Mouse (Mus musculus): Measurements from ENCODE around the gene Wfdc15a. TPM values are rescaled to one million over a fixed set of nuclear protein-coding genes. Genes with fewer than 3 reads are reported as not detected.

Wfdc15a gene
- polyA plus RNA-seq, 1 experiment from 2014 or later = not detected

- no peaks in the 10 kb centered on the region for H3K27me3 ChIP-seq
- H3K4me2 ChIP-seq (replicated peaks) = no peak overlapping the region
- ATAC-seq (ENCODE audit: low FRiP score, low read depth) = no peak
- H3K36me3 ChIP-seq = peaks cover 39% of the 10 kb centered on the region
- no peak overlapping the region for H3K27ac ChIP-seq (replicated peaks)
- H3K9ac ChIP-seq (replicated peaks) = no peak overlapping the region
- H3K4me1 ChIP-seq = no peaks in the 10 kb centered on the region; the same call in 1 of the 2 replicates
- H3K9me3 ChIP-seq = no peaks in the 10 kb centered on the region
- 53% methylated on average over 14 of the region's 14 CpGs for WGBS
- no peak overlapping the region for H3K4me3 ChIP-seq
Measured at GRCm38 (mm10) chr2:164150086-164150760, 49.7 kb downstream of the Wfdc15a start.

Other genes with a start within 250 kb of the Wfdc15a start
- 341 and 352 TPM in 2 replicates for gene Ywhab, start 205.2 kb downstream of the Wfdc15a start, polyA plus RNA-seq (2016; fragmentation: Nextera tagmentation; extraction: Ambion mirVana)
- gene Pabpc1l, start 174.7 kb downstream of the Wfdc15a start, polyA plus RNA-seq (2016; fragmentation: Nextera tagmentation; extraction: Ambion mirVana) = 0.64 and 1.2 TPM in 2 replicates
- gene Stk4, start 129.8 kb downstream of the Wfdc15a start, polyA plus RNA-seq (2016; fragmentation: Nextera tagmentation; extraction: Ambion mirVana) = 39.6 and 42.3 TPM in 2 replicates
- 45.1 and 47.0 TPM in 2 replicates for gene Tomm34, start 129.0 kb downstream of the Wfdc15a start, polyA plus RNA-seq (2016; fragmentation: Nextera tagmentation; extraction: Ambion mirVana)
- gene Kcns1, start 29.0 kb downstream of the Wfdc15a start, polyA plus RNA-seq (2016; fragmentation: Nextera tagmentation; extraction: Ambion mirVana) = 0.16 and 0.31 TPM in 2 replicates
- not detected in 2 replicates for gene Wfdc5, start 17.4 kb downstream of the Wfdc15a start, polyA plus RNA-seq (2016; fragmentation: Nextera tagmentation; extraction: Ambion mirVana)
- gene Wfdc12, start 9.5 kb downstream of the Wfdc15a start, polyA plus RNA-seq (2016; fragmentation: Nextera tagmentation; extraction: Ambion mirVana) = not detected in 2 replicates
- not detected in 2 replicates for gene Wfdc15b, start 21.5 kb upstream of the Wfdc15a start, polyA plus RNA-seq (2016; fragmentation: Nextera tagmentation; extraction: Ambion mirVana)
- not detected in 2 replicates for gene Svs2, start 38.3 kb upstream of the Wfdc15a start, polyA plus RNA-seq (2016; fragmentation: Nextera tagmentation; extraction: Ambion mirVana)
- gene Svs3b, start 56.5 kb upstream of the Wfdc15a start, polyA plus RNA-seq (2016; fragmentation: Nextera tagmentation; extraction: Ambion mirVana) = not detected in 2 replicates
- not detected in 2 replicates for gene Svs4, start 78.3 kb upstream of the Wfdc15a start, polyA plus RNA-seq (2016; fragmentation: Nextera tagmentation; extraction: Ambion mirVana)
- gene Svs3a, start 89.1 kb upstream of the Wfdc15a start, polyA plus RNA-seq (2016; fragmentation: Nextera tagmentation; extraction: Ambion mirVana) = not detected in 2 replicates
- not detected in 2 replicates for gene Svs6, start 116.6 kb upstream of the Wfdc15a start, polyA plus RNA-seq (2016; fragmentation: Nextera tagmentation; extraction: Ambion mirVana)
- gene Svs5, start 132.6 kb upstream of the Wfdc15a start, polyA plus RNA-seq (2016; fragmentation: Nextera tagmentation; extraction: Ambion mirVana) = not detected in 2 replicates
- not detected in 2 replicates for gene Slpi, start 189.0 kb upstream of the Wfdc15a start, polyA plus RNA-seq (2016; fragmentation: Nextera tagmentation; extraction: Ambion mirVana)
- gene Rbpjl, start 203.0 kb upstream of the Wfdc15a start, polyA plus RNA-seq (2016; fragmentation: Nextera tagmentation; extraction: Ambion mirVana) = 0.15 TPM in 1 of 2 replicates, not detected in the other
- gene Matn4, start 205.0 kb upstream of the Wfdc15a start, polyA plus RNA-seq (2016; fragmentation: Nextera tagmentation; extraction: Ambion mirVana) = 2.8 and 13.5 TPM in 2 replicates
- gene Sdc4, start 243.8 kb upstream of the Wfdc15a start, polyA plus RNA-seq (2016; fragmentation: Nextera tagmentation; extraction: Ambion mirVana) = 10.5 and 11.3 TPM in 2 replicates

Data from midbrain, embryonic 12.5 days (tissue).